Mouse (Mus musculus): Measurements from ENCODE around the gene Ddx19a. TPM values are rescaled to one million over a fixed set of nuclear protein-coding genes. Genes with fewer than 3 reads are reported as not detected.
"Not testable (repeated sequence)": the region's sequence is repeated elsewhere in the genome, so short reads cannot be mapped to it uniquely, and the experiment has no call there.

Ddx19a gene
- total and polyA plus RNA-seq, 3 experiments: 23.1 to 107 (median 28.8) TPM

GRCm38 (mm10) chr8:110981304-110981703 lies 16.3 kb downstream of the Ddx19a start:
- Histone ChIP-seq H3K27ac (ENCODE audit: insufficient read depth, low read depth) (no peak overlapping the region), H3K9me3 (replicated peaks; ENCODE audit: low read length) (no peaks in the 10 kb centered on the region), H3K36me3 (replicated peaks in 1 of 2; ENCODE audit: control insufficient read depth in 1 of 2, insufficient read depth in 1 of 2, low read length in 1 of 2) (peaks cover 69 to 71% of the 10 kb centered on the region in 2 experiments), H3K4me1 (ENCODE audit: control insufficient read depth in 1 of 2, insufficient read depth in 2 of 2) (no peaks in the 10 kb centered on the region), H3K4me2 (ENCODE audit: insufficient read depth, low read depth, poor library complexity, severe bottlenecking) (no peak overlapping the region), H3K27me3 (replicated peaks) (no peaks in the 10 kb centered on the region), H3K9ac (ENCODE audit: insufficient read depth, low read depth) (no peak overlapping the region), H3K79me2 (replicated peaks; ENCODE audit: control insufficient read depth, extremely low read depth, insufficient read depth, poor library complexity, severe bottlenecking) (no peaks in the 10 kb centered on the region; the same call in 1 of the 2 replicates), H3K4me3 (replicated peaks in 1 of 3; ENCODE audit: low read depth in 2 of 3, low read length in 2 of 3, poor library complexity in 1 of 3) (no peak overlapping the region)
- in situ Hi-C loops (cut with MboI; ENCODE audit: low pct_ligation_motif_present, low pct_unique_long_range_greater_than_20kb, low sequenced_read_pairs) (no loop called here), dilution Hi-C loops (cut with MboI; ENCODE audit: extremely low pct_ligation_motif_present, extremely low pct_unique_long_range_greater_than_20kb, low sequenced_read_pairs) (no loop called here)
- TF ChIP-seq E2F4 (IDR thresholded peaks at IDR 0.05; ENCODE audit: insufficient replicate concordance, low read depth, low read length): no peak
- no peak for TF ChIP-seq ZKSCAN1 (IDR thresholded peaks at IDR 0.05; ENCODE audit: borderline replicate concordance, low read depth, low read length)
- no peak for TF ChIP-seq RAD21 (IDR thresholded peaks at IDR 0.05; ENCODE audit: low read depth, low read length)
- TF ChIP-seq JUN (IDR thresholded peaks at IDR 0.05; ENCODE audit: insufficient read depth, low read depth, low read length): no peak
- TF ChIP-seq HCFC1 (IDR thresholded peaks at IDR 0.05; ENCODE audit: low read depth, low read length): no peak
- no peak for TF ChIP-seq CHD1 (IDR thresholded peaks at IDR 0.05; ENCODE audit: low read depth, low read length)
- TF ChIP-seq MYC (IDR thresholded peaks at IDR 0.05; ENCODE audit: low read depth, low read length): no peak
- no peak for TF ChIP-seq SMC3 (IDR thresholded peaks at IDR 0.05; ENCODE audit: low read depth, low read length)
- TF ChIP-seq UBTF (IDR thresholded peaks at IDR 0.05; ENCODE audit: low read depth, low read length): no peak
- TF ChIP-seq ELF1 (IDR thresholded peaks at IDR 0.05; ENCODE audit: low read depth, low read length): no peak
- no peak for TF ChIP-seq IRF4 (IDR thresholded peaks at IDR 0.05; ENCODE audit: low read depth, low read length)
- no peak for TF ChIP-seq MXI1 (IDR thresholded peaks at IDR 0.05; ENCODE audit: low read depth, low read length)
- no peak for TF ChIP-seq TCF12 (IDR thresholded peaks at IDR 0.05; ENCODE audit: low read depth, low read length)
- no peak for TF ChIP-seq KAT2A (IDR thresholded peaks at IDR 0.05; ENCODE audit: insufficient replicate concordance, low read length)
- no peak for TF ChIP-seq GABPA (IDR thresholded peaks at IDR 0.05; ENCODE audit: insufficient replicate concordance, low read depth, low read length)
- no peak for DNase-seq (ENCODE audit: extremely low read depth)

GRCm38 (mm10) chr8:110977987-110978386 lies 19.6 kb downstream of the Ddx19a start:
- H3K4me2 ChIP-seq (ENCODE audit: insufficient read depth, low read depth, poor library complexity, severe bottlenecking); H3K79me2 ChIP-seq (replicated peaks; ENCODE audit: control insufficient read depth, extremely low read depth, insufficient read depth, poor library complexity, severe bottlenecking); H3K4me1 ChIP-seq (ENCODE audit: control insufficient read depth in 1 of 2, insufficient read depth in 2 of 2); H3K4me3 ChIP-seq (replicated peaks in 1 of 3; ENCODE audit: low read depth in 2 of 3, low read length in 2 of 3, poor library complexity in 1 of 3); DNase-seq (ENCODE audit: extremely low read depth); H3K27ac ChIP-seq (ENCODE audit: insufficient read depth, low read depth); dilution Hi-C loops (cut with MboI; ENCODE audit: extremely low pct_ligation_motif_present, extremely low pct_unique_long_range_greater_than_20kb, low sequenced_read_pairs); H3K27me3 ChIP-seq (replicated peaks); H3K9me3 ChIP-seq (replicated peaks; ENCODE audit: low read length); H3K9ac ChIP-seq (ENCODE audit: insufficient read depth, low read depth); in situ Hi-C loops (cut with MboI; ENCODE audit: low pct_ligation_motif_present, low pct_unique_long_range_greater_than_20kb, low sequenced_read_pairs): not testable (repeated sequence)
- H3K36me3 ChIP-seq (replicated peaks in 1 of 2; ENCODE audit: control insufficient read depth in 1 of 2, insufficient read depth in 1 of 2, low read length in 1 of 2): peaks cover 62 to 70% of the 10 kb centered on the region in 2 experiments

Data from CH12.LX (cell line).